Mouse (Mus musculus): ENCODE results near the gene Tex13c1. TPM values are rescaled to one million over a fixed set of nuclear protein-coding genes. Genes with fewer than 3 reads are reported as not detected.

Tex13c1 gene
- not detected for polyA plus RNA-seq (2017; shearing (Covaris generic))

DNA sequence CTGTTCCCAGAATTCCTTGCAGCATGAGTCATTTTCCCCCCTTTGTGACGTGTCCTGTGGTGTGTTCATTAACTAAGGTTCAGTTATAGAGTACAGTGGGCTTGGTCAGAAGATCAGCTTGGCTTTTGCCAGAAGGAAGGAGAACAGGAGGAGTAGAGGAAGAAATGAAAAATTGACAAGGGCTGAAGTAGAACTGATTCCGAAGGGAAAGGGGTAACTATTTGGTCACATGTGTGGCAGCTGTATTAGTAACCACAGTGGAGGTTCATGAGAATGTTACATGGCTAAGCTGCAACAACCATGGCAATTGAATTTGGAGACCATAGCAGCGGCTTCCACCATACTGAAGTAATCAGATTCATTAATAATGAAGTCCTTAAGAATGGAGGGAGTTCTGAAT, at the start of gene Tex13c1:
Gene Tex13c1 (plus strand): TSS at position 301 of the 400 bp plus-strand sequence.

Other genes starting within 250 kb of the Tex13c1 start
- not detected for gene Tenm1, start 162.0 kb upstream of the Tex13c1 start, polyA plus RNA-seq (2017; shearing (Covaris generic))

All from effector memory CD4-positive, alpha-beta T cell, adult 7 months (primary cell).